Mouse (Mus musculus) thymus, postnatal 0 days (tissue): Measurements from ENCODE around the gene Nle1. TPM values are rescaled to one million over a fixed set of nuclear protein-coding genes. Genes with fewer than 3 reads are reported as not detected.

Experiments used
- polyA plus RNA-seq: library from polyadenylated mRNA; unstranded; fragments of >200 nt; fragmentation: Nextera tagmentation; extraction: Ambion mirVana; gene quantifications from 2 replicates; pipeline ENCODE4 v1.2.1, GENCODE M21; 2015

Nle1 gene
- polyA plus RNA-seq, 1 experiment from 2014 or later, result 36.1 TPM

Other genes with a start within 250 kb of the Nle1 start
- gene Cct6b, start 144.1 kb downstream of the Nle1 start, polyA plus RNA-seq, result 0.51 and 0.76 TPM in 2 replicates
- gene Zfp830, start 144.1 kb downstream of the Nle1 start, polyA plus RNA-seq, result 38.1 and 39.5 TPM in 2 replicates
- gene Lig3, start 127.3 kb downstream of the Nle1 start, polyA plus RNA-seq, result 19.8 and 21.5 TPM in 2 replicates
- 15.8 TPM in 2 replicates for gene Rffl, start 37.2 kb downstream of the Nle1 start, polyA plus RNA-seq
- 19.2 and 22.4 TPM in 2 replicates for gene Rad51d, start 17.8 kb downstream of the Nle1 start, polyA plus RNA-seq
- gene Fndc8, start 16.3 kb downstream of the Nle1 start, polyA plus RNA-seq, result 0.26 and 0.39 TPM in 2 replicates
- gene Unc45b, start 2.1 kb upstream of the Nle1 start, polyA plus RNA-seq, result 1.0 and 1.7 TPM in 2 replicates
- gene Slfn5, start 42.9 kb upstream of the Nle1 start, polyA plus RNA-seq, result 8.9 and 10.6 TPM in 2 replicates
- 5.8 and 7.7 TPM in 2 replicates for gene Slfn9, start 83.4 kb upstream of the Nle1 start, polyA plus RNA-seq
- gene Slfn8, start 112.4 kb upstream of the Nle1 start, polyA plus RNA-seq, result 5.9 and 7.1 TPM in 2 replicates
- 129 and 142 TPM in 2 replicates for gene Slfn2, start 156.7 kb upstream of the Nle1 start, polyA plus RNA-seq
- 3.0 and 4.1 TPM in 2 replicates for gene Slfn1, start 208.4 kb upstream of the Nle1 start, polyA plus RNA-seq